Mouse (Mus musculus) ES-E14 (cell line): ENCODE data around the gene 4921536K21Rik.

Source experiments
- HCFC1 ChIP-seq: IDR thresholded peaks from 2 replicates; pipeline ENCODE4 v1.6.1; 2012; ENCODE audit warnings: low read length, inconsistent platforms, borderline replicate concordance; ENCODE audit not compliant: insufficient read depth
- MAFK ChIP-seq: IDR thresholded peaks from 2 replicates; pipeline ENCODE4 v1.6.1; 2014; ENCODE audit warnings: mild to moderate bottlenecking, low read depth, low read length, inconsistent platforms; ENCODE audit not compliant: insufficient read depth
- ZC3H11A ChIP-seq: IDR thresholded peaks from 2 replicates; pipeline ENCODE4 v1.6.1; 2012; ENCODE audit warnings: low read depth, mild to moderate bottlenecking, inconsistent platforms, low read length, borderline replicate concordance

GRCm38 (mm10) chr11:3903046-3903445 is 8.1 kb upstream of the 4921536K21Rik start:
- TF ChIP-seq ZC3H11A (no peak), MAFK (no peak), HCFC1 (no peak)
